Mouse (Mus musculus): ENCODE data around the gene Bzw1.

- TF ChIP-seq CTCF (IDR thresholded peaks at IDR 0.05; ENCODE audit: control insufficient read depth, insufficient read depth, insufficient replicate concordance, low read depth, low read length) (no peak), POLR2A (IDR thresholded peaks at IDR 0.05; ENCODE audit: control insufficient read depth, low read depth, low read length) (no peak)
Observed at GRCm38 (mm10) chr1:58408141-58408540, 15.4 kb downstream of the Bzw1 start.
